Mouse (Mus musculus) midbrain, embryonic 13.5 days (tissue): ENCODE data around the gene Il23r. TPM values are rescaled to one million over a fixed set of nuclear protein-coding genes. Genes with fewer than 3 reads are reported as not detected.

Experiments
- ATAC-seq: fragments of 200-750 bp; cut with Nextera tagmentation; 2 replicates; pipeline ENCODE4 v1.8.0; 2017; ENCODE audit warnings: mild to moderate bottlenecking, moderate TSS enrichment, moderate library complexity
- H3K27ac ChIP-seq: fragments of 300-500 bp; sonication (generic); 2 replicates; pipeline ENCODE4 v1.5.1; 2015; ENCODE audit warnings: inconsistent platforms, mild to moderate bottlenecking, moderate library complexity
- H3K27me3 ChIP-seq: fragments of 300-500 bp; sonication (generic); 2 replicates; pipeline ENCODE4 v1.6.1; 2015; ENCODE audit warnings: mild to moderate bottlenecking, inconsistent platforms
- H3K36me3 ChIP-seq: fragments of 300-500 bp; sonication (generic); 2 replicates; pipeline ENCODE4 v1.6.1; 2015; ENCODE audit warnings: mild to moderate bottlenecking, inconsistent platforms
- H3K4me1 ChIP-seq: fragments of 300-500 bp; sonication (generic); replicated peaks from 2 replicates; pipeline ENCODE4 v1.6.1; 2015; ENCODE audit warnings: inconsistent platforms
- H3K4me2 ChIP-seq: fragments of 300-500 bp; sonication (generic); replicated peaks from 2 replicates; pipeline ENCODE4 v1.6.1; 2015; ENCODE audit warnings: moderate library complexity, mild to moderate bottlenecking, inconsistent platforms
- H3K4me3 ChIP-seq: fragments of 300-500 bp; sonication (generic); replicated peaks from 2 replicates; pipeline ENCODE4 v1.5.1; 2015; ENCODE audit warnings: mild to moderate bottlenecking, inconsistent platforms
- H3K9ac ChIP-seq: fragments of 300-500 bp; sonication (generic); replicated peaks from 2 replicates; pipeline ENCODE4 v1.6.1; 2015; ENCODE audit warnings: mild to moderate bottlenecking, inconsistent platforms
- H3K9me3 ChIP-seq: fragments of 300-500 bp; sonication (generic); 2 replicates; pipeline ENCODE4 v1.6.1; 2016; ENCODE audit warnings: mild to moderate bottlenecking, inconsistent platforms
- WGBS: fragments of 180-500 bp; shearing (Covaris S2); methylation state at CpG from one replicate; pipeline ENCODE4 v1.1.7; 2015; 5-methylcytosine and 5-hydroxymethylcytosine counted together
- polyA plus RNA-seq: library from polyadenylated mRNA; unstranded; fragments of >200 nt; fragmentation: Nextera tagmentation; extraction: Ambion mirVana; gene quantifications from 2 replicates; pipeline ENCODE4 v1.2.1, GENCODE M21; 2015

Gene Il23r
- polyA plus RNA-seq, 1 experiment from 2014 or later, result not detected

DNA sequence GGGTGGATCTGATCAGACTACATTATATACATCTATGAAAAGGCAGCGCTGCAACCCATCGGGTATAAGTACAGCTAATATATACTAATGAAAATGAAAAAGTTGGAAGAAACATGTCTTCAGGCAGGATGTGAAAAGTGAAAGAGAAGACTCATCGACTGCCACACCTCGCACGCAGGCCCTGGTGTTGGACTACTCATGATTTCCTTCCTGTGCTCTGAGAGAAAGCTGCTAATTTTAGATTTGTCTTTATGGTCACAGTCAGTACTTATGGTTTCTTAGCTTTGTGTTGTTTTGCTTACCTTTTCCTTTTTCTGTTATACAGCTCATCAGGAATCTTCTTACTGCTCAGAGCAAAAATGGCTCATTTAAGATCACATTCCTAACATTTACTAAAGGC lies 76.4 kb downstream of the Il23r start:
- Histone ChIP-seq H3K9me3 (no peaks in the 10 kb centered on the region), H3K9ac (no peak overlapping the region), H3K27ac (no peak overlapping the region), H3K4me3 (no peak overlapping the region), H3K4me2 (no peak overlapping the region), H3K36me3 (no peaks in the 10 kb centered on the region), H3K4me1 (no peaks in the 10 kb centered on the region), H3K27me3 (no peaks in the 10 kb centered on the region)
- WGBS, result 90% methylated on average over 5 of the region's 5 CpGs
- ATAC-seq, result no peak

DNA sequence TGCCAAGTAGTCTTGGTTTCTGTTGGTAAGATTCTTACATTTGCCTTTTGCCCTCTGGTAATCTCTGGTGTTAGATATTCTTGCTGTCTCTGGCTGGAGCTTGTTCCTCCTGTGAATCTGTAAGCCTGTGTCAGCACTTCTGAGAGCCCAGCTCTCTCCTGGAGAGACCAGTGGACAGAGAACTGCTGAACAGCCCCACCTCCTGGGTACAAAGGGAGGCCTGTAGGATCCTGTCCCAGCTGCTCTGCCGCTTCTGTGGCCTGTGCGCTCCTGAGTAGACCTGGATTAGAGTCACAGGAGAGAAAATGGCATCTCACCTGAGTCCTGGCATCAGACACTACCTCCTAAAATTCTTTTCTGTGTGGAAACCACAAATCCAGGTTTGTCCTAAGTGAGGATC lies 78.3 kb downstream of the Il23r start:
- WGBS, result 79% methylated on average over 2 of the region's 2 CpGs

DNA sequence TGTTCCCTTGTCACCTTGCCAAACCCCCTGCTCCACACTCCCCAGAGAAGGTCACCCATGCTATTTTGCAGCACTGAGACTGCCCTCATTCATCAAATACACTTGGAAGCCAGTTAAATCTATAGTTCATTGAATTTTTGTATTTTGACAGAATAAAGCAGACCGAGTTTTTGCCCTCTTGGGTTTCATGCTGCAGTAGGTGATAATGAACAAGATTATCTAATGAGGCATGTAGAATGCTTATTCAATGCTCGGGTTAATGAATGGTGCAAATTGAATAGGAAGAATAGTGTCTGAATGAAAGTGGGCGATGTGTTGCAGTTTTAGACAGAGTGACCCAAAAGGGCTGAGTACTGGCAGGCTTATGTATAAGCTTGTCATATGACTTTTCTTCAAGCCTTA lies 86.4 kb downstream of the Il23r start:
- Histone ChIP-seq H3K4me3 (no peak overlapping the region), H3K27me3 (no peaks in the 10 kb centered on the region), H3K4me2 (no peak overlapping the region), H3K36me3 (no peaks in the 10 kb centered on the region), H3K9me3 (no peaks in the 10 kb centered on the region), H3K9ac (no peak overlapping the region), H3K27ac (no peak overlapping the region), H3K4me1 (no peaks in the 10 kb centered on the region)
- ATAC-seq, result no peak
- WGBS, result 49% methylated on average over 3 of the region's 3 CpGs

More for the DNA sequence above, 78.3 kb downstream of the Il23r start:
- H3K9me3 ChIP-seq, result no peaks in the 10 kb centered on the region
- H3K36me3 ChIP-seq, result no peaks in the 10 kb centered on the region
- H3K27ac ChIP-seq, result no peak overlapping the region
- no peak for ATAC-seq
- no peak overlapping the region for H3K4me3 ChIP-seq
- H3K4me1 ChIP-seq, result no peaks in the 10 kb centered on the region
- H3K9ac ChIP-seq, result no peak overlapping the region
- no peak overlapping the region for H3K4me2 ChIP-seq
- no peaks in the 10 kb centered on the region for H3K27me3 ChIP-seq

DNA sequence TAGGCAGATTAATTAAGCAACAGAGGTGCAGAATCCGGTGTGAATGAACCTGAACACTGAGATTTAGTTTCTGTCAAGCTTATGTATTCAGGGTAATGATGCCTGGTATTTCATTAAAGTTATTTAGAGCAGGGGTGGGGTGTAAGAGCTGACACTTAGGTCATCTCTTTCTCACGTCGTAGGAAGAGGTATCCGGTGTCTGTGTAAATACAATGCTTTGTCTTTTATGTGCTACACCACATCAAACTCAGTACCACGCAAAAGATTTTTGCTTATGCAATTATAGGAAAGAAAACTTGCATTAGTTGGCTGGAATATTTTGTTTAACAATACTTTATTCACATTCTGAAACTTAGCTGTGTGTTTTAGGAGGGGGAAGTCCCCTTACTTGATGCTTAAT lies 92.1 kb downstream of the Il23r start:
- no peaks in the 10 kb centered on the region for H3K4me1 ChIP-seq
- H3K27me3 ChIP-seq, result no peaks in the 10 kb centered on the region
- no peak for ATAC-seq

DNA sequence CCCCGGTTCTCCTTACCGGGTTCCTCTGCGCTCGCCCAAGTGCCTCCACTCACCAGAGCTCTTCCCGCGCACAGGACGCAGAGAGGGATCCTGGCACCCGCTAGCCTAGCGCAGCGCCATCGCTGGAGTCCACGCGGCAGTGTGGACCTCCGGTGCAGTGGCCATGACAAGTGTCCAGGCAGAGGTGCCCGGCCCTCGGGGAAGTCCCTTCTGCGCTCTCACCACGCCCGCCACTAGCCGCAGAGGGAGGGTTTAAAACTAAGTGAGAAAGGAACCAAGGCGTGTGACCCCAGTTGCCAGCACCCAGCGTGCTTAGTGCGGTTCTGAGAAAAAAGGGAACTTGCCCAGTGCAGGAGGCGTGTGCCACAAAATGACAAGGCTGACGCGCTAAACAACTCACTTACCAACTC lies 115.7 kb downstream of the Il23r start, which contains the start of gene Il12rb2:
Il12rb2 (minus strand) TSS at position 207 of the 410 bp plus-strand sequence.
- WGBS, result 1% methylated on average over 26 of the region's 26 CpGs
- no peak for ATAC-seq

More for the DNA sequence above, 92.1 kb downstream of the Il23r start:
- no peak overlapping the region for H3K4me3 ChIP-seq
- H3K4me2 ChIP-seq, result no peak overlapping the region
- H3K36me3 ChIP-seq, result no peaks in the 10 kb centered on the region
- H3K9ac ChIP-seq, result no peak overlapping the region
- no peak overlapping the region for H3K27ac ChIP-seq
- WGBS, result 85% methylated on average over 5 of the region's 5 CpGs
- no peaks in the 10 kb centered on the region for H3K9me3 ChIP-seq

More for the DNA sequence above, 115.7 kb downstream of the Il23r start, which contains the start of gene Il12rb2:
- Histone ChIP-seq H3K4me1 (peaks cover 6% of the 10 kb centered on the region), H3K9ac (no peak within 1 kb of the TSS), H3K27ac (no peak within 1 kb of the TSS), H3K4me3 (peak within 1 kb of the TSS; percentile 32), H3K4me2 (peak within 1 kb of the TSS; percentile 61), H3K36me3 (no peaks in the 10 kb centered on the region), H3K27me3 (peaks cover 10% of the 10 kb centered on the region), H3K9me3 (no peaks in the 10 kb centered on the region)

Other genes starting within 250 kb of the Il23r start
- not detected in 2 replicates for gene Il12rb2, start 115.7 kb downstream of the Il23r start, polyA plus RNA-seq
- gene Tacstd2, start 43.9 kb upstream of the Il23r start, polyA plus RNA-seq, result 0.18 and 0.20 TPM in 2 replicates